Mouse (Mus musculus): ENCODE data around the gene Dhx16. TPM values are rescaled to one million over a fixed set of nuclear protein-coding genes. Genes with fewer than 3 reads are reported as not detected.
A peak's percentile ranks its signal among the peaks of the same experiment; 100 is the strongest.

Gene Dhx16
- polyA plus RNA-seq, 1 experiment = 64.3 TPM

- WGBS = under 1% methylated on average over 59 of the region's 59 CpGs
- H3K36me3 ChIP-seq (ENCODE audit: control insufficient read depth, insufficient read depth, low read length) = peaks cover 2% of the 10 kb centered on the region; the same call in 1 of the 2 replicates
- peaks cover 6% of the 10 kb centered on the region; the same call in 1 of the 2 replicates for H3K4me1 ChIP-seq (ENCODE audit: control insufficient read depth, insufficient read depth, insufficient read length, low read length)
- TF ChIP-seq POLR2A (IDR thresholded peaks at IDR 0.05; ENCODE audit: low read depth, low read length) (peak; percentile 79), CTCF (IDR thresholded peaks at IDR 0.05; ENCODE audit: extremely low read depth, insufficient read length, insufficient replicate concordance, low read depth, low read length) (no peak)
- H3K27ac ChIP-seq (ENCODE audit: insufficient read depth, low read depth, low read length) = peak within 1 kb of the TSS; percentile 52
- H3K27me3 ChIP-seq (ENCODE audit: control insufficient read depth, insufficient read depth, low read length) = no peaks in the 10 kb centered on the region
- H3K4me3 ChIP-seq (ENCODE audit: low read depth, low read length) = peak within 1 kb of the TSS; percentile 73
Measured at GRCm38 (mm10) chr17:35841076-35841950, 38.3 kb upstream of the Dhx16 start, which contains the start of gene Mdc1. Gene Mdc1 (plus strand): TSS chr17:35841515.

DNA sequence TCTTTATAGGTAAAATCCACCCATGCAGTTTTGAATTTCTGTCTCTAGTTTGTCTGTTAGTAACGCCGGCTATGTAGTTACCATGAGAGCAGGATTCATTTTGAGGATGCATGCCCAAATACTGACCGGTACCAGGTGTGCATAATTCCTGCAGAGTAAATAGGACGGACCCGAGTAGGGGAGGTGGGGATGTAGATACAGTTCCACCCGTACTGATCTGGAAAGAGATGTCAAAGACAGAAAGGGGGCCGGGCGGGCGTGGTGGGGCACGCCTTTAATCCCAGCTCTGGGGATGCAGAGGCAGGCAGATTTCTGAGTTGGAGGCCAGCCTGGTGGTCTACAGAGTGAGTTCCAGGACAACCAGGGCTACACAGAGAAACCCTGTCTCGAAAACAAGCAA, 37.6 kb upstream of the Dhx16 start:
- Histone ChIP-seq H3K4me3 (ENCODE audit: low read depth, low read length) (peak overlapping the region; percentile 73), H3K27ac (ENCODE audit: insufficient read depth, low read depth, low read length) (peak overlapping the region; percentile 48), H3K27me3 (ENCODE audit: control insufficient read depth, insufficient read depth, low read length) (no peaks in the 10 kb centered on the region), H3K4me1 (ENCODE audit: control insufficient read depth, insufficient read depth, insufficient read length, low read length) (no peaks in the 10 kb centered on the region), H3K36me3 (ENCODE audit: control insufficient read depth, insufficient read depth, low read length) (peaks cover 4% of the 10 kb centered on the region)
- TF ChIP-seq CTCF (IDR thresholded peaks at IDR 0.05; ENCODE audit: extremely low read depth, insufficient read length, insufficient replicate concordance, low read depth, low read length) (no peak), POLR2A (IDR thresholded peaks at IDR 0.05; ENCODE audit: low read depth, low read length) (no peak)
- 6% methylated on average over 11 of the region's 11 CpGs for WGBS

- no peaks in the 10 kb centered on the region for H3K4me1 ChIP-seq (ENCODE audit: control insufficient read depth, insufficient read depth, insufficient read length, low read length)
- no peak overlapping the region for H3K4me3 ChIP-seq (ENCODE audit: low read depth, low read length)
- TF ChIP-seq POLR2A (IDR thresholded peaks at IDR 0.05; ENCODE audit: low read depth, low read length) (no peak), CTCF (IDR thresholded peaks at IDR 0.05; ENCODE audit: extremely low read depth, insufficient read length, insufficient replicate concordance, low read depth, low read length) (no peak)
- 94% methylated on average over 3 of the region's 3 CpGs for WGBS
- H3K36me3 ChIP-seq (ENCODE audit: control insufficient read depth, insufficient read depth, low read length) = peaks cover 11% of the 10 kb centered on the region
- no peak overlapping the region for H3K27ac ChIP-seq (ENCODE audit: insufficient read depth, low read depth, low read length)
- H3K27me3 ChIP-seq (ENCODE audit: control insufficient read depth, insufficient read depth, low read length) = no peaks in the 10 kb centered on the region
Measured at GRCm38 (mm10) chr17:35843514-35843913, 36.1 kb upstream of the Dhx16 start.

- H3K4me1 ChIP-seq (ENCODE audit: control insufficient read depth, insufficient read depth, insufficient read length, low read length) = no peaks in the 10 kb centered on the region
- TF ChIP-seq POLR2A (IDR thresholded peaks at IDR 0.05; ENCODE audit: low read depth, low read length) = no peak
- 0 out of 2 replicates have a peak, but pooled peaks have one; percentile 28 for TF ChIP-seq CTCF (IDR thresholded peaks at IDR 0.05; ENCODE audit: extremely low read depth, insufficient read length, insufficient replicate concordance, low read depth, low read length)
- H3K27me3 ChIP-seq (ENCODE audit: control insufficient read depth, insufficient read depth, low read length) = no peaks in the 10 kb centered on the region
- no peak overlapping the region for H3K4me3 ChIP-seq (ENCODE audit: low read depth, low read length)
- 64% methylated on average over 1 of the region's 1 CpGs for WGBS
- peaks cover 33% of the 10 kb centered on the region for H3K36me3 ChIP-seq (ENCODE audit: control insufficient read depth, insufficient read depth, low read length)
- H3K27ac ChIP-seq (ENCODE audit: insufficient read depth, low read depth, low read length) = no peak overlapping the region
Measured at GRCm38 (mm10) chr17:35848112-35848511, 31.5 kb upstream of the Dhx16 start.

DNA sequence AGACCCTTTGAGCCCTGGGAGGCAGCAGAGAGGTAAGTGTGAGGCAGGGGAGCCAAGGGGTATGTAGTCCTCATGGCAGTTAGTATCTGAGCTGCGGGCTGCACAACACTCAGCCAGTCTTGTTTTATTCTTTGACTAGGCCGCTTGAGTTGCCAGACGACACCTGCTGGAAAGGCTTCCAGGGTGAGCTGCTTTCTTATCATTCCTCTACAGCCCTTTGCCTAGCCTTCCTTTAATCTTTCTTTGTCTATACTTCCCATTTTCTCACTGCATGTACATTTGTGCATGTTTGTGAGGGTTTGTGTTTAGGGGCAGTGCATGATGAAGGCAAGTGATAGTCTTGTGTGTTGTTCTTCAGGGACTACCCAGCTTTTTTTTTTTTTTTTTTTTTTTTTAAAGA, 28.6 kb upstream of the Dhx16 start:
- Histone ChIP-seq H3K4me1 (ENCODE audit: control insufficient read depth, insufficient read depth, insufficient read length, low read length) (no peaks in the 10 kb centered on the region), H3K36me3 (ENCODE audit: control insufficient read depth, insufficient read depth, low read length) (peaks cover 33% of the 10 kb centered on the region), H3K27me3 (ENCODE audit: control insufficient read depth, insufficient read depth, low read length) (no peaks in the 10 kb centered on the region), H3K27ac (ENCODE audit: insufficient read depth, low read depth, low read length) (no peak overlapping the region), H3K4me3 (ENCODE audit: low read depth, low read length) (no peak overlapping the region)
- WGBS = 93% methylated on average over 3 of the region's 3 CpGs
- no peak for TF ChIP-seq CTCF (IDR thresholded peaks at IDR 0.05; ENCODE audit: extremely low read depth, insufficient read length, insufficient replicate concordance, low read depth, low read length)

DNA sequence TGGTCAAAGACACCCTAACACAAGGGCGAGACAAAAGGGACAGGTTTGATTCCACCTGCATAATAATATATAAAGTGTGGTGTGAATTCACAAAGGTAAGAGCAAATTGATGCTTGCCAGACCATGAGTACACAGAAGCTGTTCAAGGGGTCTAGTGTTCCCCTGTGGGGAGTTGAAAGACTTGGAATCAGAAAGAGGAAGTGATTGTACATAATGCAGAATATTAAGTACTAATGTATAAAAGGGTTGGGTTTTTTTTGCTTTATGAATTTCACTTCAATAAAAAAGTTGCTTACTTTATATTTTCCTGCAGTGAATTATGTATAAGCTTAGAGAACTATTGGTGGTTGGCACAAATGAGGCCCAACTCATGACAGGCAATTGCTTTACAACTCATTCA, 20.2 kb upstream of the Dhx16 start:
- WGBS = 90% methylated on average over 1 of the region's 1 CpGs
- H3K27ac ChIP-seq (ENCODE audit: insufficient read depth, low read depth, low read length) = no peak overlapping the region
- TF ChIP-seq CTCF (IDR thresholded peaks at IDR 0.05; ENCODE audit: extremely low read depth, insufficient read length, insufficient replicate concordance, low read depth, low read length) (no peak), POLR2A (IDR thresholded peaks at IDR 0.05; ENCODE audit: low read depth, low read length) (no peak)

DNA sequence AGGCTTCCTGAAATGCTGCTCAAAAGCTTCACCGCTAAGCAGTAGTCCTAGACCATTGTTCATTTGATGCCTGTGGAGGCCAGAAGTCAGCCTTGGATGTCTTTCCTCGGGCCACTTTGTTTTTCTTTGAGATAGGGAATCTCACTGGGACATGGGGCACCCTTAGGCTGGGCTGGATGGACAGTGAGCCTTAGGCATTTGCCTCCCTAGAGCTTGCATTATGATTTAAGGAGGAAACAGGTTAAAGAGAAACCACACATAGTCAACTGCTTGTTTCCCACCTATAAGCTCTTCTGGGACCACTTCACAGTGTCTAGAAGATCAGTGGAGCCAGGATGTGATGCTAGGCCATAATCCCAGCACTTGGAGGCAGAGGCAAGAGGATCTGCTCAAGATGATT, 19.8 kb upstream of the Dhx16 start:
- H3K4me1 ChIP-seq (ENCODE audit: control insufficient read depth, insufficient read depth, insufficient read length, low read length) = peaks cover 2% of the 10 kb centered on the region; the same call in 1 of the 2 replicates
- WGBS = 73% methylated on average over 2 of the region's 2 CpGs
- no peak overlapping the region for H3K27ac ChIP-seq (ENCODE audit: insufficient read depth, low read depth, low read length)
- TF ChIP-seq POLR2A (IDR thresholded peaks at IDR 0.05; ENCODE audit: low read depth, low read length) (no peak), CTCF (IDR thresholded peaks at IDR 0.05; ENCODE audit: extremely low read depth, insufficient read length, insufficient replicate concordance, low read depth, low read length) (no peak)
- H3K27me3 ChIP-seq (ENCODE audit: control insufficient read depth, insufficient read depth, low read length) = no peaks in the 10 kb centered on the region
- H3K36me3 ChIP-seq (ENCODE audit: control insufficient read depth, insufficient read depth, low read length) = peaks cover 2% of the 10 kb centered on the region; the same call in 1 of the 2 replicates
- no peak overlapping the region for H3K4me3 ChIP-seq (ENCODE audit: low read depth, low read length)

More for the DNA sequence above, 20.2 kb upstream of the Dhx16 start:
- Histone ChIP-seq H3K4me1 (ENCODE audit: control insufficient read depth, insufficient read depth, insufficient read length, low read length) (peaks cover 2% of the 10 kb centered on the region; the same call in 1 of the 2 replicates), H3K4me3 (ENCODE audit: low read depth, low read length) (no peak overlapping the region), H3K27me3 (ENCODE audit: control insufficient read depth, insufficient read depth, low read length) (no peaks in the 10 kb centered on the region), H3K36me3 (ENCODE audit: control insufficient read depth, insufficient read depth, low read length) (peaks cover 2% of the 10 kb centered on the region; the same call in 1 of the 2 replicates)

Measured in small intestine, adult 2 months (tissue).